Mouse (Mus musculus): Measurements from ENCODE around the gene Snrpa. TPM values are rescaled to one million over a fixed set of nuclear protein-coding genes. Genes with fewer than 3 reads are reported as not detected.
A peak's percentile ranks its signal among the peaks of the same experiment; 100 is the strongest.
"Not testable (repeated sequence)": the region's sequence is repeated elsewhere in the genome, so short reads cannot be mapped to it uniquely, and the experiment has no call there.

The Snrpa gene
- 10 to 100 TPM; 85.1 to 86.5 TPM for total RNA-seq (2021)
- long read RNA-seq, experiment 1, transcript Snrpa-206 (6 exons, 1,288 nt): minor isoform, 18 of 68 reads
- long read RNA-seq, experiment 1, transcript Snrpa-202 (7 exons, 1,336 nt): minor isoform, 10 of 68 reads
- long read RNA-seq, experiment 1, transcript Snrpa-201 (7 exons, 1,365 nt): major isoform, 35 of 68 reads
- long read RNA-seq, experiment 1, partial matches to known transcripts: 2 of 68 reads
- long read RNA-seq, experiment 1, other reads (novel, unspliced or antisense): 1 of 68 reads
- long read RNA-seq, experiment 2, transcript Snrpa-206 (6 exons, 1,288 nt): minor isoform, 16 of 63 reads
- long read RNA-seq, experiment 2, transcript Snrpa-201 (7 exons, 1,365 nt): major isoform, 25 of 63 reads
- long read RNA-seq, experiment 2, transcript Snrpa-202 (7 exons, 1,336 nt): minor isoform, 12 of 63 reads
- long read RNA-seq, experiment 2, partial matches to known transcripts: 6 of 63 reads
- long read RNA-seq, experiment 2, other reads (novel, unspliced or antisense): 4 of 63 reads

GRCm38 (mm10) chr7:27195681-27196611, at the start of gene Snrpa, which contains the start of gene BC024978:
TSS of gene Snrpa (minus strand) at chr7:27196271.
TSS of gene BC024978 (plus strand) at chr7:27195781.
- intact Hi-C loops (cut with DNase I): loop anchor here (2.0 kb wide), 3 partner anchors 15 to 31 kb away; partner anchors contain the start of genes Egln2, Gm21983 and Mia
- Histone ChIP-seq H3K27ac (peak within 1 kb of the TSS; percentile 95), H3K4me3 (peak within 1 kb of the TSS; percentile 89)
- peak; percentile 89 to 96 for DNase-seq (ENCODE audit: extremely low spot score in 1 of 2, low spot score in 2 of 2)
- TF ChIP-seq CTCF (IDR thresholded peaks at IDR 0.05): no peak

- H3K4me3 ChIP-seq; intact Hi-C loops (cut with DNase I); H3K27ac ChIP-seq; DNase-seq (ENCODE audit: extremely low spot score in 1 of 2, low spot score in 2 of 2): not testable (repeated sequence)
- TF ChIP-seq CTCF (IDR thresholded peaks at IDR 0.05): peak; percentile 55
These were observed 48.0 kb upstream of the Snrpa start for GRCm38 (mm10) chr7:27244088-27244487.

- no peak for TF ChIP-seq CTCF (IDR thresholded peaks at IDR 0.05)
- intact Hi-C loops (cut with DNase I): no loop called here
- no peak for DNase-seq (ENCODE audit: extremely low spot score in 1 of 2, low spot score in 2 of 2)
- no peak overlapping the region for H3K4me3 ChIP-seq
- H3K27ac ChIP-seq: no peak overlapping the region
These were observed 47.1 kb upstream of the Snrpa start for GRCm38 (mm10) chr7:27243211-27243610.

GRCm38 (mm10) chr7:27238568-27238967, 42.5 kb upstream of the Snrpa start:
- intact Hi-C loops (cut with DNase I): no loop called here
- no peak for TF ChIP-seq CTCF (IDR thresholded peaks at IDR 0.05)
- DNase-seq (ENCODE audit: extremely low spot score in 1 of 2, low spot score in 2 of 2): no peak
- no peak overlapping the region for H3K27ac ChIP-seq
- no peak overlapping the region for H3K4me3 ChIP-seq

- intact Hi-C loops (cut with DNase I): no loop called here
- Histone ChIP-seq H3K4me3 (no peak overlapping the region), H3K27ac (no peak overlapping the region)
- DNase-seq (ENCODE audit: extremely low spot score in 1 of 2, low spot score in 2 of 2): no peak
- peak; percentile 1; the same call in 1 of the 2 replicates for TF ChIP-seq CTCF (IDR thresholded peaks at IDR 0.05)
These were observed 41.5 kb upstream of the Snrpa start for GRCm38 (mm10) chr7:27237527-27237926.

GRCm38 (mm10) chr7:27235726-27236125, 39.7 kb upstream of the Snrpa start:
- intact Hi-C loops (cut with DNase I): no loop called here
- no peak for DNase-seq (ENCODE audit: extremely low spot score in 1 of 2, low spot score in 2 of 2)
- Histone ChIP-seq H3K4me3 (no peak overlapping the region), H3K27ac (no peak overlapping the region)
- TF ChIP-seq CTCF (IDR thresholded peaks at IDR 0.05): no peak

- H3K27ac ChIP-seq: peak overlapping the region; percentile 89
- no peak for TF ChIP-seq CTCF (IDR thresholded peaks at IDR 0.05)
- no peak for DNase-seq (ENCODE audit: extremely low spot score in 1 of 2, low spot score in 2 of 2)
- intact Hi-C loops (cut with DNase I): loop anchor here (5.0 kb wide), 1 partner anchor 254 kb away; the partner anchor contains the start of gene Sertad1
- H3K4me3 ChIP-seq: peak overlapping the region; percentile 66
These were observed 37.2 kb upstream of the Snrpa start for GRCm38 (mm10) chr7:27233300-27233699.

GRCm38 (mm10) chr7:27232781-27233281, 36.8 kb upstream of the Snrpa start, which contains the start of gene Coq8b:
TSS of gene Coq8b (plus strand) at chr7:27233023.
- H3K4me3 ChIP-seq: peak within 1 kb of the TSS; percentile 66
- DNase-seq (ENCODE audit: extremely low spot score in 1 of 2, low spot score in 2 of 2): peak; percentile 86 to 91
- TF ChIP-seq CTCF (IDR thresholded peaks at IDR 0.05): no peak; the same call in none of the 2 replicates
- peak within 1 kb of the TSS; percentile 89 for H3K27ac ChIP-seq
- intact Hi-C loops (cut with DNase I): loop anchor here (1.0 to 5.0 kb wide), 2 partner anchors 24 to 254 kb away; partner anchors contain the start of gene Sertad1

- intact Hi-C loops (cut with DNase I): loop anchor here (1.0 to 5.0 kb wide), 2 partner anchors 25 to 255 kb away; partner anchors contain the start of gene Sertad1
- peak overlapping the region; percentile 89 for H3K27ac ChIP-seq
These were observed 35.7 kb upstream of the Snrpa start for GRCm38 (mm10) chr7:27231693-27232331.

GRCm38 (mm10) chr7:27230781-27231180, 34.7 kb upstream of the Snrpa start:
- TF ChIP-seq CTCF (IDR thresholded peaks at IDR 0.05): no peak; the same call in none of the 2 replicates
- DNase-seq (ENCODE audit: extremely low spot score in 1 of 2, low spot score in 2 of 2): no peak
- intact Hi-C loops (cut with DNase I): loop anchor here (5.0 kb wide), 1 partner anchor 257 kb away; the partner anchor contains the start of gene Sertad1
- no peak overlapping the region for H3K4me3 ChIP-seq
- H3K27ac ChIP-seq: no peak overlapping the region

More at GRCm38 (mm10) chr7:27231693-27232331, 35.7 kb upstream of the Snrpa start:
- H3K4me3 ChIP-seq: no peak overlapping the region
- no peak for TF ChIP-seq CTCF (IDR thresholded peaks at IDR 0.05)
- DNase-seq (ENCODE audit: extremely low spot score in 1 of 2, low spot score in 2 of 2): peak; percentile 62 to 82

Measured in left cerebral cortex, adult 2 months (tissue).